Mouse (Mus musculus) MEL (cell line): Measurements from ENCODE around the gene Twnk.

Experiments
- CHD1 ChIP-seq: IDR thresholded peaks from 2 replicates; pipeline ENCODE4 v1.6.1; 2012; ENCODE audit warnings: low read depth, mild to moderate bottlenecking, inconsistent platforms, low read length, improper control_type of control experiment
- CTCF ChIP-seq, 3 experiments: IDR thresholded peaks in 2 of 3; conservative IDR thresholded peaks in 1 of 3; 2 replicates each; pipeline ENCODE4 v1.5.1; 2011 to 2012; ENCODE audit warnings: low read length in 3 of 3, low read depth in 2 of 3, mild to moderate bottlenecking in 2 of 3, improper control_type of control experiment in 1 of 3, inconsistent platforms in 1 of 3, mixed read lengths in 1 of 3, moderate library complexity in 1 of 3; ENCODE audit not compliant: control insufficient read depth in 1 of 3, insufficient read depth in 1 of 3, poor library complexity in 1 of 3, severe bottlenecking in 1 of 3
- ELF1 ChIP-seq: IDR thresholded peaks from 2 replicates; pipeline ENCODE4 v1.6.1; 2014; ENCODE audit warnings: low read depth, mild to moderate bottlenecking, inconsistent platforms, low read length, improper control_type of control experiment, moderate library complexity
- EP300 ChIP-seq, 2 experiments: IDR thresholded peaks; 2 replicates each; pipeline ENCODE4 v1.6.1; 2011; ENCODE audit warnings: improper control_type of control experiment in 2 of 2, low read length in 2 of 2, low read depth in 1 of 2, mild to moderate bottlenecking in 1 of 2
- GATA1 ChIP-seq: IDR thresholded peaks from 2 replicates; pipeline ENCODE4 v1.6.1; 2011; ENCODE audit warnings: low read depth, low read length, improper control_type of control experiment
- HCFC1 ChIP-seq: IDR thresholded peaks from 2 replicates; pipeline ENCODE4 v1.6.1; 2012; ENCODE audit warnings: low read depth, mild to moderate bottlenecking, inconsistent platforms, low read length, improper control_type of control experiment, moderate library complexity
- MAX ChIP-seq: IDR thresholded peaks from 2 replicates; pipeline ENCODE4 v1.6.1; 2011; ENCODE audit warnings: low read length, improper control_type of control experiment
- MYB ChIP-seq: IDR thresholded peaks from 2 replicates; pipeline ENCODE4 v1.6.1; 2011; ENCODE audit warnings: mild to moderate bottlenecking, low read depth, low read length, improper control_type of control experiment
- POLR2A ChIP-seq, 2 experiments: IDR thresholded peaks; 2 replicates each; pipeline ENCODE4 v1.6.1; 2011 to 2012; ENCODE audit warnings: low read length in 2 of 2, mild to moderate bottlenecking in 2 of 2, control low read depth in 1 of 2, improper control_type of control experiment in 1 of 2, low read depth in 1 of 2, moderate library complexity in 1 of 2; ENCODE audit not compliant: control insufficient read depth in 1 of 2, insufficient read depth in 1 of 2, poor library complexity in 1 of 2
- TCF12 ChIP-seq: IDR thresholded peaks from 2 replicates; pipeline ENCODE4 v1.6.1; 2014; ENCODE audit warnings: low read depth, mild to moderate bottlenecking, inconsistent platforms, low read length, improper control_type of control experiment, moderate library complexity
- USF1 ChIP-seq: IDR thresholded peaks from 2 replicates; pipeline ENCODE4 v1.6.1; 2014; ENCODE audit warnings: low read depth, mild to moderate bottlenecking, inconsistent platforms, low read length, improper control_type of control experiment, moderate library complexity
- ZNF384 ChIP-seq: IDR thresholded peaks from 2 replicates; pipeline ENCODE4 v1.6.1; 2012; ENCODE audit warnings: low read depth, mild to moderate bottlenecking, inconsistent platforms, low read length, improper control_type of control experiment

GRCm38 (mm10) chr19:45029571-45029970, 24.1 kb downstream of the Twnk start:
- TF ChIP-seq POLR2A (IDR thresholded peaks at IDR 0.05; ENCODE audit: control insufficient read depth in 1 of 2, insufficient read depth in 1 of 2, low read depth in 1 of 2, low read length in 2 of 2, poor library complexity in 1 of 2) (no peak), MAX (no peak), CHD1 (no peak), TCF12 (no peak), USF1 (no peak), CTCF (IDR thresholded peaks at IDR 0.05 in 2 of 3, conservative IDR thresholded peaks at IDR 0.05 in 1 of 3; ENCODE audit: control insufficient read depth in 1 of 3, insufficient read depth in 1 of 3, low read depth in 2 of 3, low read length in 3 of 3, poor library complexity in 1 of 3, severe bottlenecking in 1 of 3) (no peak), GATA1 (no peak), EP300 (IDR thresholded peaks at IDR 0.05; ENCODE audit: low read depth in 1 of 2, low read length in 2 of 2) (no peak), ZNF384 (no peak), ELF1 (no peak), MYB (no peak), HCFC1 (no peak)
